Mouse (Mus musculus): ENCODE measurements around the gene Adamts20. TPM values are rescaled to one million over a fixed set of nuclear protein-coding genes. Genes with fewer than 3 reads are reported as not detected.

Gene Adamts20
- total RNA-seq, 2 experiments from 2014 or later: 0.37 to 0.67 TPM

DNA sequence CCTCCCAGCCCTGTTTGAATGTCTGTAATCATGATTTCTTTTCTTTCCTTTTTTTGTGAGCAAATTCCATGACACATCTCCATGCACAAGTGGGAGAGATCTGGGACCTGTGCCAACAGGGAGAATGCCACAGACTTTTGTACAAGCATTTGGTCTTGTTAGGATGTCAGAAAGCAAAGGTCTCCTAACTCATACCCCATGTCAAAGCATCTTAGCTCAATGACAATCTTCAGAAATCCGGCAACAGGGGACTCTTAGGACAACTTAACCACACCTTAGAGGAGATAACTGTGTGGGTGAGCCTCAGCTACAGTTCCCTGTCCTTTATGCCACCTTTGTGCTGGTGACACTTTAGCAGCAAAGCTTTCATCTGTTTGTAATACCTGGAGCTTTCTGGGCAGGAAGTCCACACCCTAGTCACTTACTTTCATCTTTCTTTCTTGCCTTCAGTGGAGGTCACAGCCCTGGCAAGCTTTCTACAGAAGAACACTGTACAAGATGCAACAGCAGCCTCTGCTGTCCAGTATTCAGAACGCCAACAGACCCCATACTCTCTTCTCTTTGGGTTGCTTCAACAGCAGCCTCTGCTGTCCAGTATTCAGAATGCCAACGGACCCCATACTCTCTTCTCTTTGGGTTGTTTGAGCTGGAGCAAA, 210.2 kb downstream of the Adamts20 start:
- intact Hi-C loops (cut with DNase I): no loop called here
- peak in 1 of 2 experiments; percentile 39 for DNase-seq

DNA sequence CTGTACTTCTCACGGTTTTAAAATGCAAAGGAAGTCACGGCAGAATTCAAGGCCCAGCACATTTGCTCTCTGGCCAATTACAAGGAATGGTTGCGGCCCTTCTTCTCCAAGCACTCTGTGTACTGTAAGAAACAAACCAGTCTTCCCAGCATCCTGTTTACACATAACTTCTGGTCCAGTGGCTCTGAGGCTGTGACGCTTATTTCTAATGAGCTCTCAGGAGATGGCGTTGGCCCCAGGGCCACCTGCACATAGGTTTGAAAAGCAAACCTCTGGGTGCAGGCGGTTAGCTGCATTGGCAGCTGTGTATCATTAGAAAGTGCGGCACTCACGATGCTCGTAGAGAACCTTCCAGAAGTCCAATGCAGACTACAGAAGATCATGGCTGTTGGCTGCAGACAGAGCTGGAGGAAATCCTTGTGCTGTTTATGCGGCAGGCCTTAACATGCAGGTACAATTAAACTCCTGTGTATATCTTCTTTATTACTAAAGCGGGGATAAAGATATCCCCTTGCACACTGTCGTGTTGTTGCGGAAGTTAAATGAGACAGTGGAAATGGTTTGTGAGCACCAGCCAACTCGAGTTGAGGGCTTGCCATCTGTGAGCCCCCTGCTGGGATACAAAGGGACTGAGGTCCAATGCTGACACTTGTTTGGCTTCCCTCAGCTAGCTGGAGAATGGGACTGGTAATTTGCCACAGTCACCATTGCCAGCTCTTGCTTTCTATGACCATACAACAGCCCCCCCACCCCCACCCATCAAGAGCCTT, 210.9 kb downstream of the Adamts20 start:
- intact Hi-C loops (cut with DNase I): no loop called here
- peak in 1 of 2 experiments; percentile 55 for DNase-seq

DNA sequence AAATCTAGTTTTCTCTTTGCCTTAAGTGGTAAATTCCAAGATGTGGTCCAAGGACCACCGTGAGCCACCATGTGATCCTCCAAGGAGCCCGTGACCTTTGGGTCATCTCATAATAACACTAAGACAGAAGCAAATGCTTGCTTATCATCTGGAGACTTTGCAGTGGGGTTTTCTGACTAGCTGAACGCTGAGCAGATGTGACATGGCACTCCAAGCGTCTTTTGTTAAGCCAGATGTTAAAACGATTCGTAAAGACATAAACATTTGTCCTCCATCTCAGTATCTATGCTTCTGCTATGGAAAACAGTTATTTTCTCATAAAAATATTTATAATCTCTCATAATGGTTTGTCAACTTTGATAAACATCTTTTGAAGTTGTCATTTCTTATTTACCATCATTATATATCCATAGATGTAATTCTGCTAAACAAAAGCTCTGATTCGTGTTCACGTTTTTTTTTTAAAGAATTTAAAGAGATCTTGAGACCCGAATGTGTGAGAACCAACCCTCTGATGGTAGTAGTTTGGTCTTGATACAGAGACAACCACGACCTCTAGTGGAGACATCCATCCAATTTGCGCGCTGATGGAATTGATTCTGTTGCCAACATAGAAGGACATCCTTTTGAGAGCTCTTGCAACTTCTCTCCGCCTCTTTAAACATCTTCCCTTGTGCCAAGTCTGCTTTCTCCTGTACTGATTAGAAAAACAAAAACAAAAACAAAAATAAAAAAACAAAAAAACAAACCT, 212.1 kb downstream of the Adamts20 start:
- DNase-seq: peak in 1 of 2 experiments; percentile 42

DNA sequence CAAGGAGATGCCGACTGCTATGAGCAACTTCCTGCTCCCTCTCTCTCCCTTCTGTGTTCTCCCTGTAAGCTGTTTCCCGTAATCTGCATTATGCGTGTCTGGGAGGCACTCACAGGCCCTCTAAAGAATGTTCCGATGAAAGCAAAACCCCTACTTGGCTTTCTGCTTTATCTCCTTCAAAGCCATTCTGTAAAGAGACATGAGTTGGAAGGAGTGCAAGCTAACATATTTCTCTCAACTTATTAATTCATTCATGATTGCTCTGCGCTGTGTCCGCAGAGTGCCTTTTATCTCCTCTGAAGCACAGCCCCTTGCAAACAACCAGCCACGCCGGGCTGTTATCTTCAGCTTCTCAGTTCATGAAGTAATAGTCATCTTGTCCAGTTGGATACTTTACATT, 215.5 kb downstream of the Adamts20 start:
- peak; percentile 42 to 60 for DNase-seq
- intact Hi-C loops (cut with DNase I): no loop called here

More for the DNA sequence above, 212.1 kb downstream of the Adamts20 start:
- intact Hi-C loops (cut with DNase I): no loop called here

DNA sequence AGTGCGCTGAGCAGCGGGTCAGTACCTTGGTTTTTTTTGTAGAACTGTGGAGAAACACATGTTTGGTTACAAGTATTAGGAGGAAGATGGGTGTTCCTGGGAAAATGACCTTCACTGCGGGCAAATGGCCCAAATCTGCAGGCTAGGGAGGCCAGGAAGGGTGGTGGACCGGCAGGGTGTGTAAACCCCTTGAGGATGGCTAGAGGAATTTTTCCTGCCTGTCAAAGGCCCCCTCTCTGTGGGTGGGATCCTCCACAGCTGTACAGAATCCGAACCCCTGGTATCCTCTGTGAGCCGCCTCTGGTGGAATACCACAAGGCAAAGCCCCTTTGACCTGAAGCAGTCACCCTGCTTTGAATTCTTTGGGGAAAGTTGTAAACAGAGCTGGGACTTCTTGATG, 216.8 kb downstream of the Adamts20 start:
- intact Hi-C loops (cut with DNase I): no loop called here
- peak; percentile 74 to 80 for DNase-seq

DNA sequence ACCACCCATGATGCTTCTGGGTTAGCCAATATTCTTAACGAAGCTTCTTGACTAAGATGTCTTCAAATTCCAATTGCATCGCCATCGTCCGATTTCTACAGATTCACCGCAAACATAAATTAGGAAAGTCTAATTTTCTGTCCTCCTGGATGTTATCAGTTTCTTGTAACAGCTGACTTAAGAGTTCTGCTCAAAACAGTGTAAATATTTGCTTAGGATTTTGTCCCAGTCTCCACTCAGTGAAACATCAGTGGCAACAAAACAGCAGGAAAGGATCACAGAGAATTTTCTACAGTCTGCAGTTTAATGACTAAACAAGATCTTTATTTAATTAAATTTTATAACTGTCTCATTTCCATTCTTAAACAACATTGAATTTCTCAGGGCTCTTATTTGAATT, 218.5 kb downstream of the Adamts20 start:
- intact Hi-C loops (cut with DNase I): no loop called here
- DNase-seq: peak in 1 of 2 experiments; percentile 25

DNA sequence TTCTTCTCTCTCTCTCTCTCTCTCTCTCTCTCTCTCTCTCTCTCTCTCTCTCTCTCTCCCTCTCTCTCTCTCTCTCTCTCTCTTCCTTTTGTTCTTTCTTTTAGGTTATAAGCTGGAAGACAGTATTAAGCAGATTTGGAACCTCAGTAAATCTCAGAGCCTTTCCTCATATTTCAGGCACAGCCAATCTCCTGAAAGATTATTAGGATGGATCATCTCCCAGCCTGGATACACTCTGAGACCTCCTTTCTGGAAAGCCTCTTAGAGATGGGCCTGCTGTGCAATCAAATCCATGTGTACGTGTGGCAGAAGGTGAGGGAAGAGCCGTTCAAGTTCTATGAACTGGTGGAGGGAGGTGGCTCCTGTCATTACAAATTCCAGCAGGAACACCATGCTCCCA, 220.9 kb downstream of the Adamts20 start:
- intact Hi-C loops (cut with DNase I): no loop called here
- DNase-seq: no peak

DNA sequence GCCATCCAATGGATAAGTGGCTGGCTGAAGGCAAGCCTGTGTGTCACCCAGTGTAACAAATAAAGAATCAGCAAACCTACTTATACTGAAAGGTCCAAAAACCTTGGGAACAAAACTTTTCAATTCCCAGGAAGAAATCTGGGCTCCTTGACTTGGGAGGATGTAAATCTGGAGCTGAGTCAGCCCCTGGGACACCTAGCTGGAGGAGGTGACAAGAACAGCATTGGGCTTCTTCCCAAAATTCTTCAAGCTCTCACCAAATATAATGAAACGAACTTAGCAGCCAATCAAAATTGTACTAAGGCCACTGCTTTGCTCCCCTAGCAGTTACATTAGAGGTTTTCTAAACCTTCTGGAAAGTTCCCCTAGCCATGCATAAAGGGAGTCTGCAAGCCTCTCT, 223.1 kb downstream of the Adamts20 start:
- intact Hi-C loops (cut with DNase I): no loop called here
- DNase-seq: no peak

DNA sequence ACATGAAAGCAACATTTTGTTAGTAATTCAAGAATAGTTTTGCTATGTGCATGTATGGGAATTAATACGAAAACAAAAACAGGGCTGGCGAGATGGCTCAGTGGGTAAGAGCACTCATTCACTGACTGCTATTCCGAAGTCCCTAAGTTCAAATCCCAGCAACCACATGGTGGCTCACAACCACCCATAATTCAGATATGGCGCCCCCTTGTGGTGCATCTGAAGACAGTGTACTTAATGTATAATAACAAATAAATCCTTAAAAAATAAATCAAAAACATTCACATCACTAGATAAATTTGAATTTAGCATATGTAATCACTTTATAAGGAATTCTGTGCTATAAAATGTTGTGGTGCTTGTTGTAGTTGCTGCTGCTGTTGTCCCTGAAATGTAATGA, 225.6 kb downstream of the Adamts20 start:
- intact Hi-C loops (cut with DNase I): no loop called here
- DNase-seq: no peak

DNA sequence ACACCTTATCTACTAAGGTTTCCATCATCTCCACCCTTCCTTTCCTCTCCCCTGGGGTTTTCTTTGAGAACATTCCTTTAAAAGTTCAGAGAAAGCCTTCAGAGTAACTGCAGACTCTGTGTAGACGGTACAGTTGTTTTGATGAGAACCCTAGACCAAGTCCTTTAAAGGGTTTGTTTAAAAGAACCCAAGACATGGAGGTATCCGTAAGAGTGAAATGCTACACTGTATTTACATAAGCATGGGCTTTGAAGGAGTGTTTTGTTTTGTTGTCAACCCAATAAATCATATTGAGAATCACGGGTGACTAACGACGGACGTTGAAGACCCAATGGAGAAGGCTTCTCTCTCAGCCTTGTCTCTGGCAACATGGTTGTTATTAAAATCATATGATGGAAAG, 226.1 kb downstream of the Adamts20 start:
- intact Hi-C loops (cut with DNase I): no loop called here
- DNase-seq: no peak

DNA sequence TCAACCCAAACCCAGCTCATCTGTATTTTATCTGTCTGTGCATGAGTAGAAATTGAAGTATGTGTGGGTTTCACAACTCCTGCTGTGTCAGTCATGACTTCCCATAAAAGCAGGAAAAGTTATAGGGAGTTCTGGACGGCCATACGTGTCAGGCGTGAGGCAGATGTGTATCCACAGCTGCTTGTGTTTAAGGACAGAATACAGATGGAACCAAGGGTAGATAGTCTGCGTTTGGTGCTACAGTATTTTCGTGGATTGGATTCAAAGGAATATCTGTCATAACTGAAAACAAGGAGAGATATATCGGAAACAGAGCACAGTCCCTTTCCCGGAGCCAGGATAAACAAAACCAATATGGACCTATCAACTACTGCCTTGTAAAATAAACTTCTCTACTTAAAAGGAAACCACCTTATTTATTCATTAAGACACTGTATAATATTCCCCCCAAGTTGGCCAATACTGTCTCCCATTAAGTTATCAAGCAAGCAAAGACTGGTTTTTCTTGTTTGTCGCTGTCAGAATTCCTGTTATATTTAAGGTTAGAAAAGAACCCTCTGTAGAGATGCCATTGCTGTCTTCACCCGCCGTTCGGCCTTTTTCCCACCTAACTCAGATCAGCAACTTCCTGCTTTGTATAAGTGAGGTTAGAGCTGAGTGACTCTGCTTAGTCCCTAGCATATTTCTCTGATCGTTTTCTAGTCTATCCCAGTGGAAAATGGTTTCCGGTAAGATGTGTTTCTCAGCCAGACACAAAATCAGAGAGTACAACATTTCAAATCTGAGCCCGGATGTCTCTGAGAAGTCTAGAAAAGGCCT, 227.0 kb downstream of the Adamts20 start:
- no peak for DNase-seq
- intact Hi-C loops (cut with DNase I): no loop called here

DNA sequence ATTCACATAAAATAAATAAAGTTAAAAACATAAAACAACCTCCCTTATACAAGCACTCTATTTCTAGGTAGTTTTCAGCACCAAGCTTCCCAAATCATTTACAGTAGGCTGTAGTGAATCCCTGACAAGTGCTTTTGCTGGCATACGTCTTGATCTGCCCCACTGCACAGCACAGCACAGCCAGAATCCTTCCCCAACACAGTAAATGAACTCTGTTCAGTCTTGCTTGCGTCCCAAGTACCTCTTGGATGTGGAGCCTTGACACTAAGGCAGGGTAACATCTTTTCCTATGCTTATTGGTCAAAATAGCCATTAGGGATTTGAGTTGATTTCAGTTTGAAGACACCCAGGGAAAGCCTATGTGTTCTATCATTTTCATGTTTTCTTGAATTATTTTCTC, 228.5 kb downstream of the Adamts20 start:
- DNase-seq: no peak
- intact Hi-C loops (cut with DNase I): no loop called here

DNA sequence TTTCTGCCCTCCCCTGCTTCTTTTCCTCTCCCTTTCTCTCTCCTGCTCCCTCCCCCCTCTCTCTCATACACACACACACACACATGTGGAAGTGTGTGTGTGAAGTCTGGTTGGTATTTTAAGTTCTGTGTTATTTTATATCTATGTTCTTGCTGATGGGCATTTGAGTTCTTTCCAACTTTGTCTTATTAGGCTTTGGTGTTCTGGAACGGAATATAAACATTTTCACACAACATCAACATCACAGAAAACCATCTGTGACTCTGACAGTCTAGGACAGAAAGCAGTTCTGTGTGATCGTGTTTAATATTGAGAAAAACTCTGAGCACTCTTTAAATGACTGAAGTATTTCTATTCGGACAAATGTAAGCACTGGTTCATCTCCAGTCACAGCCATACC, 229.1 kb downstream of the Adamts20 start:
- DNase-seq: no peak
- intact Hi-C loops (cut with DNase I): no loop called here

DNA sequence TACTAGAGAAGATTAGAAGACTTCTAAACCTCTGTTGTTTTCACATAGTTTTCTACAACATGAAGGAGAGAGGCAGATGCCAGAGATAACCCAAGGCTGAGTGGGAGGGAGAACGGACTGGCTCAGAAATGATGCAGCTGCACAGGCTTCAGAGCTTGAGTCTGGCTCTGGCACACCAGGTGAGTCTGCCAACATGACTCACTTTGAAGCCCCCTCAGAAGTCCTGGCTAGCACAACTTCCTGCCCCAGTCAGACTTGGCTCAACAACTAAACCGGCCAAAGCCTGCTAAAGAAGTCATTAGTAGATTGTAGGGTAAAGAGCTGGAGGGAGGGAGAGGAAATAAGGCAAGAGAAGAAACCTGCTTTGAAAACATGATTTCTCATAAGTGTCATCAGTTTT, 230.0 kb downstream of the Adamts20 start:
- DNase-seq: no peak
- intact Hi-C loops (cut with DNase I): no loop called here

DNA sequence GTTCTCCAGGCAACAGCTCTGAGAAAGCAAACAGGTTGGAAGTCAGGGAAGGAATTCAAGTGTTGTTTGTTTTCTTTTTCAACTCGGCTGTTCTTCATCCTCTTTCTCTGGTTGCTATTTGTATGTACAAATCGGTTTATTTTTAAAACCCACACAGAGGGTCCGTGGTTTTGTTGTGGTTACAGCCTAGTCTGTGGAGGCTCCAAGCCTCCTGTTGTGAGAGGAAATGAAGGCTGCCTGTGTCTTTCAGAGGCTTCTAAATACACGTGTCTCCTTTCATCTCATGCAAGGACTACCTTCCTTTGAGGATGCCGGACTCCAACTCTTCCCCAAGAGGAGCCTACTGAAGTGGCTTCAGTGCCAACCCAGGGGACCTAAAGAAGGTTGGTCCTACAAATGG, 234.0 kb downstream of the Adamts20 start:
- intact Hi-C loops (cut with DNase I): no loop called here
- no peak for DNase-seq

DNA sequence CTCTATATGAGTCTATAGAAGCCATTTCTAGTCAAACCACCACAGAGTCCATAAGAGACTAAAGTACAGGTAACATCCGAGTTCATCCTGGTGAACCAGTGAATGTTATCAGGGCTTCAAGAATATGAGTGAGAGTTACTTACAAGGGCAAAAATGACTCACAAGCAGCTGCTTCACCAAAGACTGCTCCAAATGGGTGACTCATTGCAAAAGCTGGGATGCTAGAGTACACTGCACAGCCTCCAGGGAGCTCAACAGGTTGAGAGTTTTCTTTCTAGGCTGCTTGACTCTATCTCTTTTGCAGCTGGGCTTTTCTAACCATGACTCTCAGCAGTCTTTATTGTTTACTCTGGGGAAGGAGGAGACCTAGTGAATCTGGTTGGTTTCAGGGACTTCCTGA, 237.8 kb downstream of the Adamts20 start:
- DNase-seq: no peak
- intact Hi-C loops (cut with DNase I): no loop called here

DNA sequence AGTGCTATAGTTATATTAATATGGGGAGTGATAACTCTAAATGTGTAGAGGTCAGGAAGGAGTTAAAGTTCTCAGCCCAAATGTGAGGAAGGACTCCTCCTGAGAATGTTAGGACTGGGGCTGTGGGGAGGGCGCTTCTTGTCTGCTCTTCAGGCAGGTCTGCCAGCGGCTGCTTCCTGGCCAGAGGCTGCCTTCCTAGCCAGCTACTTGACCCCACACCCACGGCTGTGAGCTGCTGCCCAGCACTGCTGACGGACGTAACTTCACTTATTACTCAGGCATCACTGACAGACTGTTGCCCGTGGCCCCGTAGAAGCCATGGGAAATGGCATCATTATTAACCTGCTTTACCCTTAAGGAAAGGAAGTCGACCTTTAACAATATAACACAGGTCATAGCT, 242.1 kb downstream of the Adamts20 start:
- no peak for DNase-seq
- intact Hi-C loops (cut with DNase I): no loop called here

DNA sequence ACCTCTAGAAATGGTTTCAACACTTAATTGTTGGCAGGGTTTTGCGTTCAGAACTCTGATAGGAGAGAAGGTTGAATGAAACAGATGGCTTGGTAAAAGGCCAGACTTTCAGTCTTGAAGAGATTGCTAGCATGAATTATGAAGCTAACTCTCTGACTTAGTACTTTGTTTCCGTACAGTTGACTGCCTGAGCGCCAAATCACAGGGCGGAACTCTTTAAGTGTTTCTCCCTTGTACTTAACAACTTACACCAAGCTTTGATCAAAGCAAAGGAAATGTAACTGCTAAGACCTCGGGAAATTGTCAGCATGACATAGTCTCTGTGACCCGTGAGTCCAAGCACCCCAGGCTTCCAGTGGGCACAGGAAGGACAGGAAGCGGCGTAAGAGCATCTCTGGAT, 244.5 kb downstream of the Adamts20 start:
- peak; percentile 53 to 60 for DNase-seq
- intact Hi-C loops (cut with DNase I): no loop called here

Data from heart, postnatal 10 days (tissue).